In the genomic region with DNA sequence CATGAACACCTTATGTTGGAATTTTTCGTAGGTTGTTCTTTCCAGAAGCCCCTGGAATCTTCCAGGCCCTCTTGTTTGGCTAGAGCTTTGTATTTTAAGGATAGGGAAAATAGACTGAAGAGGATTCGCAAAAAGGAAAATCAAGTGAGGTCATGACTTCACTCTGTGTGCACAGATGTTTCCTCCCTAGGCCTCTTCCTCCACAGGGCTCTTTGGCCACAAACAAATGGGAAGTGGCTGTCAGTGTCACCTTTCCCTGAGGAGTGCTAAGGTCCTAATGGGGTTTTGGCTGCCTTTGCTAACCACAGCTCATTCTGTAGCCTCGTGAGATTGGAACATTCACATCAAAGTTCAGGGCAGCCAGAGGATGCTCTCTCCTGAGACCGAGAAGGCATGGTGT, we compare ENCODE assay signal across 17 mouse cellular contexts.
DNase-seq lines count a peak whose midpoint lies in the region; ATAC-seq and TF ChIP-seq lines count a peak whose summit lies in the region.
"Had no signal": no experiment of that assay in that cellular context is flagged by ENCODE, and none has a peak within 500 bp of the region (broad histone marks: within the 10 kb centered on the region; RNA-seq: fewer than 3 reads in every experiment).

No protein-coding gene starts in this region.

- intact Hi-C loops in gastrocnemius, adult 2 months (cut with DNase I) = no loop called here
- intact Hi-C loops in gastrocnemius, postnatal 36 days (cut with DNase I) = loop anchor here (5.0 kb wide), 1 partner anchor 49 kb away; no protein-coding TSS in a partner anchor

- no peaks in the 10 kb centered on the region for H3K36me3 ChIP-seq in kidney, adult 2 months (ENCODE audit: control insufficient read depth, insufficient read depth, low read length)
- H3K36me3 ChIP-seq: forebrain, embryonic 10.5 days; G1E; hindbrain, embryonic 13.5 days; liver, embryonic 12.5 days; neural tube, embryonic 13.5 days had no signal

- TF ChIP-seq CTCF in gastrocnemius, adult 2 months (IDR thresholded peaks at IDR 0.05) = no peak
- TF ChIP-seq CTCF in kidney, adult 2 months (conservative IDR thresholded peaks at IDR 0.05; ENCODE audit: insufficient read depth, insufficient read length, low read depth, low read length) = no peak
- no peak for TF ChIP-seq CTCF in bone marrow macrophage, adult 2 months (IDR thresholded peaks at IDR 0.05; ENCODE audit: low read depth, low read length)

- ATAC-seq in CD4-positive, CD25-positive, alpha-beta regulatory T cell, adult 4 months = no peak
- ATAC-seq: liver, embryonic 12.5 days had no signal

- peak overlapping the region; percentile 66 for H3K27ac ChIP-seq in gastrocnemius, adult 2 months
- H3K27ac ChIP-seq in kidney, adult 2 months (ENCODE audit: insufficient read depth, low read depth, low read length) = peak overlapping the region; percentile 40
- H3K27ac ChIP-seq in bone marrow macrophage, adult 2 months (ENCODE audit: insufficient read depth, low read depth, low read length) = peak overlapping the region; percentile 95
- H3K27ac ChIP-seq: forebrain, embryonic 10.5 days; hindbrain, embryonic 13.5 days; liver, embryonic 12.5 days; neural tube, embryonic 13.5 days had no signal

- H3K4me3 ChIP-seq in gastrocnemius, adult 2 months = no peak overlapping the region
- H3K4me3 ChIP-seq in kidney, adult 2 months (ENCODE audit: insufficient read depth, low read depth, low read length) = no peak overlapping the region
- no peak overlapping the region for H3K4me3 ChIP-seq in bone marrow macrophage, adult 2 months (ENCODE audit: insufficient read depth, low read length)
- H3K4me3 ChIP-seq: forebrain, embryonic 10.5 days; hindbrain, embryonic 13.5 days; liver, embryonic 12.5 days; neural tube, embryonic 13.5 days had no signal

- DNase-seq in gastrocnemius, adult 2 months = no peak
- DNase-seq in gastrocnemius, postnatal 36 days = no peak
- peak; percentile 52 for DNase-seq in kidney, adult 2 months
- DNase-seq in kidney, postnatal 4 days = no peak
- DNase-seq in kidney, postnatal 36 days = peak; percentile 17 to 45
- DNase-seq in frontal cortex, postnatal 25 days (ENCODE audit: low spot score in 2 of 2) = no peak
- DNase-seq: adrenal gland, postnatal 36 days; cerebellum, adult 11 months; lung, postnatal 4 days; thymus, adult 18-20 months had no signal

- no peak for TF ChIP-seq POLR2A in kidney, adult 2 months (IDR thresholded peaks at IDR 0.05; ENCODE audit: low read depth, low read length)
- TF ChIP-seq POLR2A in bone marrow macrophage, adult 2 months (IDR thresholded peaks at IDR 0.05; ENCODE audit: borderline replicate concordance, low read depth, low read length) = no peak

- no peaks in the 10 kb centered on the region for H3K27me3 ChIP-seq in kidney, adult 2 months (replicated peaks; ENCODE audit: control insufficient read depth, insufficient read depth, low read length)
- H3K27me3 ChIP-seq: hindbrain, embryonic 13.5 days; neural tube, embryonic 13.5 days had no signal

- H3K4me1 ChIP-seq in kidney, adult 2 months (ENCODE audit: control insufficient read depth, insufficient read depth, low read length) = no peaks in the 10 kb centered on the region; the same call in 1 of the 2 replicates
- peaks cover 81% of the 10 kb centered on the region for H3K4me1 ChIP-seq in bone marrow macrophage, adult 2 months (ENCODE audit: control insufficient read depth, insufficient read depth, low read length)
- H3K4me1 ChIP-seq: hindbrain, embryonic 13.5 days had no signal

- 57% methylated on average over 4 of the region's 4 CpGs for WGBS in kidney, adult 2 months

Comparison
In these comparisons a context has a peak if more than half of its experiments do, and no peak if none do; other contexts are left out.
1. DNase-seq: peak in kidney, adult 2 months (single experiment) and kidney, postnatal 36 days (2 of 2); none in gastrocnemius, adult 2 months (single experiment), gastrocnemius, postnatal 36 days (0 of 2), kidney, postnatal 4 days (0 of 2) and frontal cortex, postnatal 25 days (0 of 2).
2. H3K27ac ChIP-seq: peak in every context shown above with its lines; median percentile 95 in bone marrow macrophage, adult 2 months; 66 in gastrocnemius, adult 2 months; 40 in kidney, adult 2 months.